Mouse (Mus musculus): ENCODE measurements around the gene Cd163. TPM values are rescaled to one million over a fixed set of nuclear protein-coding genes. Genes with fewer than 3 reads are reported as not detected.
"Not testable (repeated sequence)": the region's sequence is repeated elsewhere in the genome, so short reads cannot be mapped to it uniquely, and the experiment has no call there.

The Cd163 gene
- 1 to 10 TPM; 1.2 to 1.7 TPM for total RNA-seq (2021)

DNA sequence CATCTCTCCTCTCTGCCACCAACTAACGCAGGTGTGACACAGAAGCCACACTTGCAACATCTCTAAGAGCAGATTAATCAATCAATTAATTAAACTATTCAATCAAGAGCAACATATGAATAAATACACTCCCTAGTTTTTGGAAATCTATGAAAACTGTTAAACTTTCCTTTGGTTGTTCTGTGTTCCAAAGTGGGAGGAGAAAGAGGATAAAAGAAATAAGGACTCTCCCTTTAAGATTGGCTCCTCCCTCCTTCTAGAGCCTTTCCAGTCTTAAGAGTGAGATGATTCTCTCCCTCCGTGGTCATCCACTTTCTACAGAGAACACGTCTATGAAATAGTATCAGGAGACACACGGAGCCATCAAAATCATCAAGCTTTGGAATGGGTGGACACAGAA is at the start of gene Cd163:
Gene Cd163 (plus strand): TSS at position 301 of the 400 bp plus-strand sequence.
- DNase-seq, result no peak

DNA sequence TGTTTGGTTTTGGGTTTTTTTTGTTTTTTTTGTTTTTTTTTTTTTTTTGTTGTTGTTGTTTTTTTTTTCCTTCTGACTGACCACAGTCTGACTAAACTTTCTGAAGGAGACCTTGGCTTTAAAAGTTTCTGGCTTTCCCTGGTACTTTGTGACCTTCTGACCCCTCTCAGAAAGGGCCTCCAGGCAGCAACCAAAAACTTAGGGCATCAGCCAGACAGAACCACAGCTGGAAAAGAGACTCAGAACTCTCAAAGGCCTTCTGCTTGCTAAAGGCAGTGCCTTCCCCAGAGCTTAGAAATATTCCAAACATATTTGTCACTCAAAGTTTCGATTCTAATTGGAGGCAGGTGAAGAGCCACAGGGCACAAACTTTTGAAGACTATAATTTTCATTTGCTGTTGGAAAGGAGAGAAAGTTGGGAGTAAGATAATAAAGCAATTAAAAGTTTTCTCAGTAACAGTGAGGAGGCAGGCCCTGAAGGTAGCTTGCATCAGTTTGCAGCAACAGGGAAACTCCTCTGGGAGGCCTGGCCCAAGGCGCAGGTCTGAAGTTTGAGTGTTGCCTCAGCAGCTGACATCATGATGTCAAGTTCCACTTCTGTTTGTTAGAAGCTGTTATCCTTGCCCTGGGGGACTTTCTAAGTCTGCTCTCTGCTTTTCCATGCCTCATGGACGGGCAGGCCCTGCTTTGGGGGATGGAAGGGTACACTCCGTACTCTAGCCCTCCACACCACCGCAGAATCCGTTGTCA is 48.6 kb upstream of the Cd163 start:
- no peak for DNase-seq

DNA sequence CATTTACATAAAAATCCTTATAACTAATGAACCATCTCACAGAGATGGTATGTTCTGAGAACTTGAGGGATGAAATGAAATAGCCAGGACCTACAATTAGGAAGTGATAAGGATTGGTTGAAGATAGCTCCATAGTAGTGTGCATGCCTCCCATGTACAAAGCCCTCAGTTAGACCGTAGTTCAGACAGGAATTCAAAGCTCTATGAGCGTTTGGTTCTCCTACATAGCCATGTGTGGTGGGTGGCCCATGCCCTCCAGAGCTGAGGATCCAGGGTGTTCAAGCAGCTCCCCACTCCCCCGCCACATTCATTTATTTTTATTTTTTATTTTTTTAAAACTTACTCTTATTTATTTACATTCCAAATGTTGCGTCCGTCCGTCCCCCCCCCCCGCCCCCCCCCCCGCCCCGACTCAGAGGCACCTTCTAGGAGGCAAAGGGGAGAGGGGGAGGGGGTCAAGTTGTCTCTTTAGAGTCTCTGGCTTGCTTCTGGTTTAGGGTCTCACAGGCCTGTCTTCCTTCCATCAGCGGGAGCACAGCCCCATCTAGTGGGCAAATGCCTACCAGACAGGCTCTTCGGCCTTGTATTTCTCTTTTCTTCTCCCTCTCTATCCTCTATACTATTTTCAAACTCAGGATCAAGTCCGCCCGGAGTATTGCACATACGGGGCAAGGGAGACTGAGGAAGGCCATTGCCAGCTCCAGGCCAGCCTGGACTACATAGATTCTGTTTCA is 44.1 kb upstream of the Cd163 start:
- peak; percentile 74 for DNase-seq

DNA sequence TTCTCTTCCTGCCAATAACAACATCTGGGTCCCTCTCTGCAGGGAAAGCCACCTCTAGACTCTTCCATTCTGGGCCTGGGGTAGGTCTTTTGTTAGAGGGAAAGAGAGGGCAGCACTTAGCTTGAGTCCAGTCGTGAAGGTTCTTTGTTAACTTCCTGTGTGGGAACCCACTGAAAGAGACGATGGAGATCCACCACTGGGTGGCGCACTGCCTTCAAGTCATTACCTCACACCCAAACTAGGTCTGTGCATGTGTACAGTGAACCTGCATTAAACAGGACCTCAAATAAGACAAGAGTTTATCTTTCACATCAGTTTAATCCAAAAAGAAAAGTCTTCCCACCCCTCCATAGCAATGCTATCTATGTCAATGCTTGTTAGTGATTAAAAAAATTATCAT is 41.8 kb upstream of the Cd163 start:
- peak; percentile 75 for DNase-seq

DNA sequence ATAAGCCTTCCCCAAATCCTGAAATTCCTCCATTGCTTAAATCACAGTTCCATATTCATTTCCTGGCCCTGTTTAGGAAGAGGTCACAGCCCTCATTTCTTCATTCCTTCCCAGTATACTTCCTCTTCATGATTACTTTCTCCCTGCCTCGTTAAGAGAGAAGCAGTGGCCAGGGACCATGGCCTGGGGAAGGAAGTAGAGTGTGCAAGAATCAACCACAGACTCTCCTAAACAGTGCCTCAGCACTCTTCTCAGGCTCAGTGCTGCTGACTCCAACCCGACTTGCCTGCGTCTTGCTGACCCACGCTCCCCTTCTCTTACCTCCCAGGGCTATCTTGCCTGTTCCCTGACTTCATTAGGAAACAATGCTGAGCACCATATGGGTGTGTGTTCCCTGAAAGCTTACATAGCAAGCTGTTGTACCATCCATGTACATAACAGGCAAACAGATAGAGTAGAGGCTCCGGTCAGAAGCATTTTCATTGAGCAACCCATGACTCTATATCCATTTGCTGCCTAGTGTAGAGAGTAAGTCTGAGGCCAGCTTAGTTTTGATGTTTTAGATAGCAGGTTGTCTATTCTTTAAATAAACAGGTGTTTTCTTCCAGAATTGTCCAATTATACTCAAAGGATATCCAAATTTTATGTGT is 31.1 kb upstream of the Cd163 start:
- no peak for DNase-seq

DNA sequence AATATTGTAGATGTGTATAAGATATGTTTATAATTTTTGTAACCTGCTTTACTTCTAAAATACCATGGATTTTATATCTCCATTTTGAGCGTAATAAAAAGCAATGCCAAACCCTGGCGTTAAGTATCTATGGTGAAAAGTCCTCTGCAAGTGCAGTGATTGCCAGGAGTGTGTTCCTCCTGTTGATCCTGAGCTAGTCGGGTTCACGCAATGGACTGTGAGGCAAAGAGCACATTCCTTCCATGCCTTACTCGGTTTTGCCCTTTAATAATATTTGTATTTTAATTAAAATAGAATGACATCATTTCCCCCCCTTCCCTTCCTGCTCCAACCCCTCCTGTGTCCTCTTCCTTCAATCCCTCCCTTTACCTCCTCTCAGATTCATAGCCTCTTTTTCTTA is 26.8 kb upstream of the Cd163 start:
- no peak for DNase-seq

DNA sequence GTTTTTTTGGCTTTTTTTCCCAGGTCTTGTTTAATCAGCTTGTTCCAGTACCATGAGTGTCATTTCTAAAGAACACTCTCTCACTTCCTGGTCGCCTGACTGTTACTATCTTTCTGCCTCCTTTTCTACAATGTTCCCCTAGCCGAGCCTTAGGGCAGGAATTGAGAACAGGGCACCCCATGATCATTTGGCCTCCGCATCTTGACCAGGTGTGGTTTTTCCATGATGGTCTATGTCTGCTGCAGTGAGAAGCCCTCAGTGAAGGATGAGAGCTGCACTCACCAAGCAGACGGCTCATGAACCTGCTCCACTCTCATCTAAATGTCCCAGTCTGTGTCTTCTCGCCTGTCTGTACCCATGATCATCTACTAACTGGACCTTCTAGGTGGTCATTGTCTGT is 26.2 kb upstream of the Cd163 start:
- no peak for DNase-seq

DNA sequence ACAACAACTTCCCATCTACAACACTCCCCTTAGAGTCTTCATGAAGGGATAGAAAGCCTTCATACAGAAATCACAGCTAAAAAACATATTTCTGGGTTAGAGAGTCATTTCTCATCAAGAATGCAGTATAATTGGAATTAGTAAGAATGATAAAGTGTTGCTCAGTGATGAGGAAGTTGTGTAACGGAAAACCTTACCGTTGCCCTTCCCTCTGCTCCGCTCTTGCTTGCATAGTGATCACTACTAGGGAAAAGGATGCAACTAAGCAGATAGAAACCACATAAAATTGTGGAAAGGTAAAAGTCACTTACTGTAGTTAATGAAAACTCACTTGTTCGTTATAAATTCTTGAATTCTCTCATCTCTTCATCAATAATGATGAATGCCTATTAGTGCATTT is 21.7 kb upstream of the Cd163 start:
- no peak for DNase-seq

DNA sequence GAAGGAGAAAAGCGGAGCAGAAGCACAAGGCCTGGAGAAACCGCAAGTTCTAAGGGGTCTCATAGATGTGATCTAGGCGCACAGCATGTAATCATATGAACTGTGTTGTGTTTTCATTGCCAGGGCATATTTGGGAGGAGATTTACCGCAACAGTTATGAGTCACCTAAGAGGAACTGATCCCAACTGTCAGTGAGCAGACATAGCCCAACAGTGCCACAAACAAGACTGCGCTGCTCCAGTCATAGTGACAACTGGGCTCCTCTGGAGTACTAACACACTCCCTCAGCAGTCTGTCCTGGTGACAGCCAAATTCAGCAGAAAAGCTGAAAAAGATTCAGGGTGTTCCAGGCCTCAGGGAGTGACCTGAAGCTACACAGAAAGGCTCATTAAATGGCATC is 7.1 kb upstream of the Cd163 start:
- DNase-seq, result not testable (repeated sequence)

DNA sequence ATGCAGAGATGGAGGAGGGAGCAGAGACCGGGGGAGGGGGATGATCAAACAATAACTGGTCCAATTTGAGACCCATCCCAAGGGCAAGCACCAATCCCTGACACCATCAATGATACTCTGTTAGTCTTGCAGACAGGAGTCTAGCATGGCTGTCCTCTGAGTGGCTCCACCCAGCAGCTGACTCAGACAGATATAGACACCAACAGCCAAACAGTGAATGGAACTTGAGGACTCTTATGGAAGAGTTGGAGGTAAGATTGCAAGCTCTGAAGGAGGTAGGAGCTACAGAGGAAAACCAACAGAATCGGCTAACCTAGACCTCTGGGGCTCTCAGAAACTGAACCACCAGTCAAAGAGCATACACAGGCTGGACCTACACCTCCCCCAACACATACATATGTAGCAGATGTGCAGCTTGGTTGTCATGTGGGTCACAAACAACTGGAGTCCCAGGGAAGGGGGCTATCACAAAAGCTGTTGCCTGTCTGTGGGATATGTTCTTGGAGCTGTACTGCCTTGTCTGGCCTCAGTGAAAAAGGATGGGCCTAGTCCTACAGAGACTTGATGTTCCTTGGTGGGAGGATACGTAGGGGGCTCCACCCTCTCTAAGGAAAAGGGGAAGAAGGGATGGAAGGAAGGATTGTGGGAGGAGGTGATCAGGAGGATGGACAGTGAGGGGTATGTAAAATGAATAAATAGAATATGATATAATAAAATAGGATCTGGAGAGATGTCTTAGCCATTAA is 2.8 kb upstream of the Cd163 start:
- no peak for DNase-seq

DNA sequence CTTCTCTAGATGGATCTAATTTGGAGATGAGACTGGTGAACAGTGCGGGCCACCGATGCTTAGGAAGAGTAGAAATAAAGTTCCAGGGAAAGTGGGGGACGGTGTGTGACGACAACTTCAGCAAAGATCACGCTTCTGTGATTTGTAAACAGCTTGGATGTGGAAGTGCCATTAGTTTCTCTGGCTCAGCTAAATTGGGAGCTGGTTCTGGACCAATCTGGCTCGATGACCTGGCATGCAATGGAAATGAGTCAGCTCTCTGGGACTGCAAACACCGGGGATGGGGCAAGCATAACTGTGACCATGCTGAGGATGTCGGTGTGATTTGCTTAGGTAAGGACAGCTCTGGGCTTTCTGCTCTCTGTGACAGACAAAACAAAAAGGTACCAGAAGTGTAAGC is 4.5 kb downstream of the Cd163 start:
- no peak for DNase-seq

DNA sequence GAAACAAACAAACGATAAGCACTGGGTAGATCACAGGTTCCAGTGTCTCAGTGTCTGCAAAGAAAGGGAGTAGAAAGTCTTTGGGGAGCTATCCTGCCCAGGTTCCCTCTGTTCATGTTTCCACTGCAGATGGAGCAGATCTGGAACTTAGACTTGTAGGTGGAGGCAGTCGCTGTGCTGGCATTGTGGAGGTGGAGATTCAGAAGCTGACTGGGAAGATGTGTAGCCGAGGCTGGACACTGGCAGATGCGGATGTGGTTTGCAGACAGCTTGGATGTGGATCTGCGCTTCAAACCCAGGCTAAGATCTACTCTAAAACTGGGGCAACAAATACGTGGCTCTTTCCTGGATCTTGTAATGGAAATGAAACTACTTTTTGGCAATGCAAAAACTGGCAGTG is 7.8 kb downstream of the Cd163 start:
- DNase-seq, result no peak

DNA sequence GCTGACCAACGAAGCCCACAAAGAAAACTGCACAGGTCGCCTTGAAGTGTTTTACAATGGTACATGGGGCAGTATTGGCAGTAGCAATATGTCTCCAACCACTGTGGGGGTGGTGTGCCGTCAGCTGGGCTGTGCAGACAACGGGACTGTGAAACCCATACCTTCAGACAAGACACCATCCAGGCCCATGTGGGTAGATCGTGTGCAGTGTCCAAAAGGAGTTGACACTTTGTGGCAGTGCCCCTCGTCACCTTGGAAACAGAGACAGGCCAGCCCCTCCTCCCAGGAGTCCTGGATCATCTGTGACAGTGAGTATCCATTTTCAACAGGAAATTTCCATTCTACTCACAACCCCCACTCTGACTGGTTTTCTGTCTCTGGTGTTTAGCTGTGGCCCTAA is 15.9 kb downstream of the Cd163 start:
- DNase-seq, result no peak

DNA sequence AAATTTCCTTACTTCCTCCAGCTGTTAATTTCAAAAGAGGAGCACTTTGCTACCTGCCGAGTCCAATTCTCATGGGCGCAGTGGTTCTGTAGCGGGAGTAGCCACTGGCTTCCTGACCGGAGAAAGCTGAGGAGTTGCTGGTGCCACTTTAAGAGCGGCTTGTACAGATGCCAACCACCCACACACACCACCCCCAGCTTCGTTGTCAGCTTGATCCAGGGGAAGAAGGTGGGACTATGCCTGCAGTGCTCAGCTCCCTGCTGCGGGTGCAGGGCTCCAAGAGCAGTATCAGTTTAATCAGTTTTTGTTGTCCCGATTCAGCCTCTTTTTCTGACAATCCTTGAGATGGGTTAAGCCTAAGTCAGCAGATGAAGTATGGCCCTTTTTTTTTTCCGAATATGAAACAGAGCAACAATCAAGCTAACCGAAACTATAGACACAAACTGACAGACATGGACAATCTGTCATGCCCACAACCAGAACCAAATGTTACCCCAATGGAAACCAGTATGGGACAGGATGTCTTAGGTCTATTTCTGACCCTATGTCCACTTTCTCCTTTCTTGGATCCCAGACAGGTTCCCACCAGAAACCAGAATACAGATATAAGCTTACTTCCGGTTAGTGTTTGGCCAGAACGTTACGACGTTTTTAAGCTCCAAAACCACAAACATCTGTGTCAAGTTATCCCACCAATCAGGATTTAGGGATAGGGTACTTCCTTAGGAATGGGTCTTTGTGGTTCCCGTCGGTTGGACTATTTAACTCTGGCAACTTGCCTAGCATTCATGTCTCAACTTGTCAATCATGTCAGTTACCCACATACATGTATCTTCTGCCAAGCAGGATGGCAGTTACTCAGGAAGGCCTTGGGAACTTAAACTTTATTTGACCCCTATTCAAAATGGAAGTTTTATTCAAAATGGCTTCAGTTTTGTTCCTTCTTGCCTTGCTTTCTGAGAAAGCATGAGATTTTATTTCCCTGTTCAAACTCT is 17.3 kb downstream of the Cd163 start:
- no peak for DNase-seq

DNA sequence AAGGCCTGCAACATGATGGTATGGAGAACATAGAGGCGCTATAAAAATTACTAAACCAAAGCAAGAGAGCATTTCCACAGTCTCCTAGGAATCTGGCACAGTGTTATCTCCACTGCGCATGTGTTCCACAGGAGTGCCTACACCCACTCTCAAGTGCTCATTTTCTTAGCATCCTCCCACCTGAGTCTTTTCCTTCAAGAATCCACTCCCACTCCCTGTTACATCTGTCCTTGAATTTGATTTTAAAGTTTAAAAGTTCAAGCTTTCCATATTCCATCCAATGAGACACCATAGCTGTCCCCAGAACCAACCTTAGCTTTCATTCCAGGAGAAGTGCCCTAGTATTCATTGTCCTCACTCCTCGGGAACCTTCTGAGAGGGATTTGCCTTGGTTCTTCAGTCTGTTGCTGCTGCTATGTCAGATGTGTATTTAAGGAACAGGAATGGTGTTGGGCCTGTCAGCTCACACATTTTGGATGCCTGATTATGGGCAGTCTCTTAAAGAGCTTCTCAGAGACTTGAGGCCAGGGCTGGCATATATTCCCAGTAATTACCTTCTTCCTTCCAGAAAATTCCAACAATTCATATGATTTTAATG is 24.0 kb downstream of the Cd163 start:
- DNase-seq, result no peak

DNA sequence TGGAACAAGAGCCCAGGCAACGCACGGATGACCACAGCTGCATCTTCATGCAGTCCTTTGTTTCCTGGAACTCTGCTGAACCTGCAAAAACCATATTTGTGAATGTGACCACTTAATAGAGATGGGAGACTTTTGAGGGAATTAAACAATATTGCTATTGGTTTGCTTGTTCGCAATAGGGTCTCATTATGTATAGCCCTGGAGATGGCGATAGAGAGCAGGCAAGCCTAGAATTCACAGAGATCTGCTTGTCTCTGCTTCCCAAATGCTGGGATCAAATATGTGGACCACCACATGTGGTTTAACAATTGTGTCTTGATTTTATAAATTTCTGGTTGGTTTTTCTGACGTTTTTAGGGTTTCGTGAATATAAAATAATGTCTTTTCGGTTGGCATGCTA is 25.2 kb downstream of the Cd163 start:
- no peak for DNase-seq

DNA sequence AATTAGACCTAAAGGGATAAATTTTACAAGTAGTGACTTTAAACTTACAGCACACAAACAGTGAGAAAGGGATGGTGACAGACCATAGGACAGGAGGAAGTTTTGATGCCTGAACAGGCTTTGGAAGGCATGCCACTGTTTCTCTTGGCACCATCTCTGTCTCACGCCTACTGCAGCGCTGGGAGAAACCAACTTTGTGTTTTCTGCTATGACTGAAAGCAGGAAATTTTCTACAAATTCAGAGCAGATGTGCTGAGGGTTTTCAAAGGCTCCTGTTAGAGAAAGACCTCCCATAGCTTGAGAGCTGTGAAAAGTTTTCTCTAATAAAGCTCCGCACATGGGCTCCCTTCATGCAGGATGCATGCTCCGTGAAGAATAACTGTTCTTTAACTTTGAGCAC is 40.6 kb downstream of the Cd163 start:
- no peak for DNase-seq

DNA sequence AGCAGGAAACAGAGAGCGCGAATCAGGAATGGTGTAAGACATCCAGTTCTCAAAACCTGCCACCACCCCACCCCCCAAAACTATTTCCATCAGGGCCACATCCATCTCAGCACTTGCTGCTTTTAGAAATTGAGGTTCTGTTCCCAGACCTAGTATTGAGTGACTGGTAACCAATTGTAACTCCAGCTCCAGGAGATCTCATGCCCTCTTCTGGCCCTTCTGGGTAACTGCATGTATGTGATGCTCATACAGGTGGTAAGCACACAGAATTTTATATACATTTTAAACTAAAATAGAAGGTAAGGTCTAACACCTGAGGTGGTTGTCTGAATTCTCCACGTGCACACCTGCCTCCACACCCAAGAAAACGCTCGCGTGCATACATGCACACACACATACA is 42.2 kb downstream of the Cd163 start:
- no peak for DNase-seq

DNA sequence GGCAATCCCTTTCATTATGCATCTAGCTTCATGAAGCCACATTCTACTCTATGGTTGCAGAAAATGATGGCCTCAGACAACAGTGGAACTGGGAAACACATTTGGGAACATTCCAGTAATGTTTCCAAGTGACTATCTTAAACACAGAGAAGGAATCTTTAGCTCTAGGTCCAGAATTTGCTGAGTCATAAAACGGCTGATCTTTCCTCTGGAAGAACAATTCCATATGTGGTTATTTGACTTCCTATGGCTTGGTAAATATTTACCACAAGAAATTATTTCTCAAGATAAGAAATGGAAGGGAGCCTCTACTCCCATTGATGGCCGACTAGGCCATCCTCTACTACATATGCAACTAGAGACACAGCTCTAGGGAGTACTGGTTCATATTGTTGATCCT is 48.8 kb downstream of the Cd163 start:
- DNase-seq, result no peak

DNA sequence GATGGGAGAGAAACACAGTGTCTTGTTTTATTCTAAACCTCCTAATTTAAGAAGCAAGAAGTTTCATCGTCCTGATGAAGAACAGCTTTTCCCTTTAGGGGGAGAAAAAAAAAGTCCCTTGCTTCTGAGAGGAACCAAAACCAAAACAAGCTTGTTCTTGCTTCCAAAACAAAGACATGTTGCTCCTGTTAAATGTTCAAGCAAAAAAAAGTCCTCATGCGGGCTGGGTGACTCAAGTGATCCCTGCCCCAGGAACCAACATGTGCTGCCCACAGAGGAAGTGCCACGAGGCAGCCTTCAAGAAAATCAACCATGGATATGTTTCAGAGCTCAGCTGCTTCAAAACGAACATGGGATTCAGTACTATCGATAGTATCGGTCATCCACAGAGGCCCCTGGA is 54.5 kb downstream of the Cd163 start:
- DNase-seq, result no peak

DNA sequence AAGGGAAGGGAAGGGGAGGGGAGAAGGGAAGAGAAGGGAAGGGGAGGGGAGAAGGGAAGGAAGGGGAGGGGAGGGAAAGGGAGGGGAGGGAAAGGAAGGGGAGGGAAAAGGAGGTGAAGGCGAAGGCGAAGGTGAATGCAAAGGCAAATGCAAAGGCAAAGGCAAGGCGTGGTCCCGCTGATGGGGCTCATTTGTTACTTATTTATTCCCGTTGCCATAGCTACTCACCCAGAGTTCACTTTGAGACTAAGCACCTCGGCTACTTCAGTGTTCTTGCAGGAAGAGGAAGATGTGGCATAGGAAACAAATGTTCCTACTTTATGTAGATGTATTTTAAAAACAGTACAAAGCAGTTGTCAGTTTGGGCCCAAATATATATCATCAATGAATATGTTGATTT is 56.1 kb downstream of the Cd163 start:
- DNase-seq, result no peak

Measured in heart, postnatal 4 days (tissue).